Mouse (Mus musculus) limb, embryonic 14.5 days (tissue): ENCODE results near the gene Rbl2. TPM values are rescaled to one million over a fixed set of nuclear protein-coding genes. Genes with fewer than 3 reads are reported as not detected.

ENCODE experiments used
- ATAC-seq: fragments of 200-750 bp; cut with Nextera tagmentation; 2 replicates; pipeline ENCODE4 v1.8.0; 2017; ENCODE audit warnings: low read depth, moderate number of reproducible peaks, moderate TSS enrichment; ENCODE audit not compliant: low FRiP score
- DNase-seq: peaks from one replicate; pipeline ENCODE4 v3.0.0-alpha.2; 2015; ENCODE audit warnings: low spot score
- H3K27ac ChIP-seq: fragments of 300-500 bp; sonication (generic); replicated peaks from 2 replicates; pipeline ENCODE4 v1.5.1; 2014; ENCODE audit warnings: low read depth, mild to moderate bottlenecking, low read length, moderate library complexity, mixed read lengths
- H3K27me3 ChIP-seq: fragments of 300-500 bp; sonication (generic); 2 replicates; pipeline ENCODE4 v1.6.1; 2014; ENCODE audit warnings: low read length, mixed read lengths; ENCODE audit not compliant: control insufficient read depth, insufficient read depth
- H3K36me3 ChIP-seq: fragments of 300-500 bp; sonication (generic); 2 replicates; pipeline ENCODE4 v1.6.1; 2014; ENCODE audit warnings: mild to moderate bottlenecking, low read length, moderate library complexity, mixed read lengths; ENCODE audit not compliant: control insufficient read depth, insufficient read depth
- H3K4me1 ChIP-seq: fragments of 300-500 bp; sonication (generic); 2 replicates; pipeline ENCODE4 v1.6.1; 2014; ENCODE audit warnings: antibody characterized with exemption, low read length, mixed read lengths; ENCODE audit not compliant: control insufficient read depth, insufficient read depth
- H3K4me2 ChIP-seq: fragments of 300-500 bp; sonication (generic); replicated peaks from 2 replicates; pipeline ENCODE4 v1.6.1; 2014; ENCODE audit warnings: low read depth, mild to moderate bottlenecking, low read length, moderate library complexity; ENCODE audit not compliant: severe bottlenecking
- H3K4me3 ChIP-seq: fragments of 300-500 bp; sonication (generic); replicated peaks from 2 replicates; pipeline ENCODE4 v1.5.1; 2014; ENCODE audit warnings: low read length
- H3K9ac ChIP-seq: fragments of 300-500 bp; sonication (generic); 2 replicates; pipeline ENCODE4 v1.6.1; 2014; ENCODE audit warnings: mild to moderate bottlenecking, low read depth, low read length, moderate library complexity; ENCODE audit not compliant: severe bottlenecking
- H3K9me3 ChIP-seq: fragments of 300-500 bp; sonication (generic); 2 replicates; pipeline ENCODE4 v1.6.1; 2016; ENCODE audit warnings: low read length; ENCODE audit not compliant: control insufficient read depth
- POLR2A ChIP-seq: fragments of 200-500 bp; IDR thresholded peaks from 2 replicates; pipeline ENCODE4 v1.8.0; 2012; ENCODE audit warnings: inconsistent platforms, mild to moderate bottlenecking, moderate library complexity, borderline replicate concordance; ENCODE audit not compliant: insufficient read depth, insufficient read length; ENCODE audit errors: extremely low read depth
- WGBS: fragments of 180-500 bp; shearing (Covaris S2); extraction: QIAGEN DNeasy Blood & Tissue Kit; methylation state at CpG from one replicate; pipeline ENCODE4 v1.1.7; 2014; 5-methylcytosine and 5-hydroxymethylcytosine counted together
- polyA plus RNA-seq, 2 experiments: library from polyadenylated mRNA; depleted of rRNA in 1 of 2; stranded (reverse) in 1 of 2; unstranded in 1 of 2; fragments of >200 nt; fragmentation: Nextera tagmentation in 1 of 2; extraction: Ambion mirVana in 1 of 2; gene quantifications; 2 replicates each; pipeline versions ENCODE4 v1.2.1 to v1.2.3; 2012 to 2014

Gene Rbl2
- polyA plus RNA-seq, 2 experiments: 20.3 to 22.3 TPM

DNA sequence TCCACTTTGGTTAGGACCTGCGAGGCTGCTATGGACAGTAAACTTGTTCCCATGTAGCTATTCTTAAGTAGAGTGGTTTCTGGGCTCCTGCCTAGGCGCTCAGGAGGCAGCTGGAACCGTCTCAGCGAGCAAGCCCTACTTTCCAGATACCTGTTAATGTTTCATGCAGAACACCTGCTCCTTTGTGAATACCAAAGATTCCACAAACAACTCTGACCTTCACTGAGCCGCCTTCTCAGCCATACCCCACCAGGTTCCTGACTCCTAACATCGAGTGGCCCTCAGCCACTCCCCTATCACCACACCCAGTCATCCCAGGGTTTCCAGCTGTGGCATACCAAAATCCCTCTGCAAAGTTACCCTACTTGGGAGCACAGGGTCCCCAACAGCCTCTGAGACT is 100.3 kb downstream of the Rbl2 start:
- no peak for DNase-seq
- no peaks in the 10 kb centered on the region for H3K27me3 ChIP-seq

DNA sequence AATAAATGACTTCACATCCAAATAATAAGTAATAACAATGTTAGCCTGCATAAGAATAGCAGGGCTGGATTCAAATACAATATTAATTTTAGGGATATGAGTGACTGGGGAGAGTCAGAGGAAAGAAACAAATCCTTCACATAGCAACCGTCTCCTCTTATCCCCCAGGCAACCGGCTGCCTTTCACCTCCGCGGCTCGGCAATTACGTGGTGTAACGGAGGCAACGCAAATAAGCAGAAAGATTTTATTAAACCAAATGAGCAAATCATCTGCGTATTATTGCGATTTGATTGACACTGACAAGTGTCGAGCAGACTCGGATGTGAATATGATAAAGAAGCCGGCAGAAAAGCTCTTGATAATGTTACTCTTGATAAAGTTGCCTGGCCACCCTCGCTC is 101.1 kb downstream of the Rbl2 start:
- no peak for ATAC-seq
- Histone ChIP-seq H3K9me3 (no peaks in the 10 kb centered on the region), H3K27me3 (no peaks in the 10 kb centered on the region), H3K36me3 (no peaks in the 10 kb centered on the region), H3K27ac (no peak overlapping the region), H3K4me2 (no peak overlapping the region), H3K4me3 (no peak overlapping the region), H3K4me1 (peaks cover 6% of the 10 kb centered on the region), H3K9ac (no peak overlapping the region)
- no peak for TF ChIP-seq POLR2A
- WGBS: 33% methylated on average over 14 of the region's 14 CpGs
- DNase-seq: no peak

More for the DNA sequence above, 100.3 kb downstream of the Rbl2 start:
- Histone ChIP-seq H3K9ac (no peak overlapping the region), H3K9me3 (no peaks in the 10 kb centered on the region), H3K4me1 (peaks cover 6% of the 10 kb centered on the region), H3K4me3 (no peak overlapping the region), H3K4me2 (no peak overlapping the region), H3K27ac (no peak overlapping the region), H3K36me3 (no peaks in the 10 kb centered on the region)
- ATAC-seq: no peak
- no peak for TF ChIP-seq POLR2A
- 51% methylated on average over 6 of the region's 6 CpGs for WGBS

DNA sequence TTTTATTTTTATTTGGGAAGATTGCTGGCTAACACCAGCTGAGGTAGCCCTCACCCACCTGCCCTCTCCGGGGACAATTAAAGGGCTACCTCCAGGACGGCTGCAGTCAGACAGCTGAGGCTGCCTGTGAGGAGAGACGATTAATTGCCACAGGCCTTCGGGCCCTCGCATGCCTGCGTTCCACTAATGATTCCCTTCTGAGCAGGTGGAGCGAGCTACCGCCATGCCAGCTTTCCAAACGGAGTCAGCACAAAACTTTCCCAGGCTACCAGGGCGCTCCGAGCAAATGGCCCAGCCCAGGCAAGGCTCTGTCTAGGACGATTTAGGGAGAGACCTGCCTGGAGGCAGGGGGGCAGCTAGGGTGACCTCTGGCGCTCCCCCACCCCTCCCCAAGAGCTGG is 101.7 kb downstream of the Rbl2 start:
- DNase-seq (peak; percentile 26), ATAC-seq (peak; percentile 47; the same call in 1 of the 2 replicates)
- H3K27ac ChIP-seq: no peak overlapping the region
- peaks cover 6% of the 10 kb centered on the region for H3K4me1 ChIP-seq
- no peak overlapping the region for H3K4me2 ChIP-seq
- H3K27me3 ChIP-seq: no peaks in the 10 kb centered on the region
- no peaks in the 10 kb centered on the region for H3K36me3 ChIP-seq
- H3K9ac ChIP-seq: no peak overlapping the region
- WGBS: 13% methylated on average over 13 of the region's 13 CpGs
- no peak for TF ChIP-seq POLR2A
- H3K9me3 ChIP-seq: no peaks in the 10 kb centered on the region
- H3K4me3 ChIP-seq: no peak overlapping the region

Other genes with a start within 250 kb of the Rbl2 start
- gene Chd9, start 241.7 kb upstream of the Rbl2 start, polyA plus RNA-seq (2012; rRNA removed): 97.2 and 127 TPM in 2 replicates
- 143 and 153 TPM in 2 replicates for gene Chd9, start 241.7 kb upstream of the Rbl2 start, polyA plus RNA-seq (2014; fragmentation: Nextera tagmentation; extraction: Ambion mirVana)
- 30.4 and 35.7 TPM in 2 replicates for gene Aktip, start 129.9 kb downstream of the Rbl2 start, polyA plus RNA-seq (2012; rRNA removed)
- gene Aktip, start 129.9 kb downstream of the Rbl2 start, polyA plus RNA-seq (2014; fragmentation: Nextera tagmentation; extraction: Ambion mirVana): 58.0 and 61.3 TPM in 2 replicates
- gene Rpgrip1l, start 243.2 kb downstream of the Rbl2 start, polyA plus RNA-seq (2012; rRNA removed): 6.8 and 7.7 TPM in 2 replicates
- 16.5 and 18.7 TPM in 2 replicates for gene Rpgrip1l, start 243.2 kb downstream of the Rbl2 start, polyA plus RNA-seq (2014; fragmentation: Nextera tagmentation; extraction: Ambion mirVana)
- 75.9 and 80.0 TPM in 2 replicates for gene Fto, start 243.5 kb downstream of the Rbl2 start, polyA plus RNA-seq (2012; rRNA removed)
- 107 and 117 TPM in 2 replicates for gene Fto, start 243.5 kb downstream of the Rbl2 start, polyA plus RNA-seq (2014; fragmentation: Nextera tagmentation; extraction: Ambion mirVana)